Mouse (Mus musculus) liver, embryonic 14.5 days (tissue): ENCODE data around the gene Ehd4.
A peak's percentile ranks its signal among the peaks of the same experiment; 100 is the strongest.

Experiments used
- CTCF ChIP-seq: IDR thresholded peaks from 2 replicates; pipeline ENCODE4 v1.5.1; 2016; ENCODE audit warnings: antibody characterized with exemption, low read depth, control low read depth
- EP300 ChIP-seq: IDR thresholded peaks from 2 replicates; pipeline ENCODE4 v1.6.1; 2016; ENCODE audit warnings: antibody characterized with exemption, low read depth

DNA sequence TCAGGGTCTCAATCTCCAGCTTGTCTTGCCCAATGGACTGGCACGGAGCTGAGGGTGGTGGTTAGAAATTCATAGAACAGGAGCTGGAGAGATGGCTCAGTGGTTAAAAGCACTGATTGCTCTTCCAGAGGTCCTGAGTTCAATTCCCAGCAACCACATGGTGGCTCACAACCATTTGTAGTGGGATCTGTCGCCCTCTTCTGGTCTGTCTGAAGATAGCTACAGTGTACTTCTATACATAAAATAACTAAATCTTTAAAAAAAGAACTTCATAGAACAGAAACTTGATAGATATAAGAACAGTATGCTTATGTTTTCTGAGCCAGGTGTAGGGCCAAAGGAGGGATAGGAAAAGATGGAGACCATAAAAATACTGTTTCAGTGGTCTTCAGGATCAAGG, 72.0 kb downstream of the Ehd4 start:
- TF ChIP-seq CTCF, result 0 out of 2 replicates have a peak, but pooled peaks have one; percentile 19
- TF ChIP-seq EP300, result no peak
